In genomic region chr6:84197811-84198213, GRCm38 (mm10) we compare ENCODE assay signal across 22 mouse cellular contexts.
DNase-seq lines count a peak whose midpoint lies in the region; ATAC-seq and TF ChIP-seq lines count a peak whose summit lies in the region.
"Had no signal": no experiment of that assay in that cellular context is flagged by ENCODE, and none has a peak within 500 bp of the region (broad histone marks: within the 10 kb centered on the region; RNA-seq: fewer than 3 reads in every experiment).

No protein-coding gene starts in this region.

- 31% methylated on average over 5 of the region's 5 CpGs for WGBS in hindbrain, embryonic 10.5 days
- 32% methylated on average over 5 of the region's 5 CpGs for WGBS in hindbrain, embryonic 11.5 days
- WGBS in limb, embryonic 10.5 days = 17% methylated on average over 5 of the region's 5 CpGs
- 45% methylated on average over 5 of the region's 5 CpGs for WGBS in intestine, postnatal 0 days

- H3K4me3 ChIP-seq in hindbrain, embryonic 10.5 days = no peak overlapping the region
- H3K4me3 ChIP-seq in hindbrain, embryonic 11.5 days (ENCODE audit: low read depth, low read length) = no peak overlapping the region
- H3K4me3 ChIP-seq in limb, embryonic 10.5 days = no peak overlapping the region
- no peak overlapping the region for H3K4me3 ChIP-seq in intestine, postnatal 0 days (ENCODE audit: low read depth, low read length)
- H3K4me3 ChIP-seq: heart, embryonic 13.5 days; liver, embryonic 12.5 days had no signal

- no peak for ATAC-seq in hindbrain, embryonic 11.5 days (ENCODE audit: low FRiP score)
- no peak for ATAC-seq in activated CD4-positive, CD25-positive, alpha-beta regulatory T cell, adult 4 months
- ATAC-seq in intestine, postnatal 0 days = no peak
- ATAC-seq: forebrain, embryonic 14.5 days; liver, embryonic 12.5 days had no signal

- DNase-seq in hindbrain, embryonic 10.5 days (ENCODE audit: low spot score) = no peak
- no peak for DNase-seq in hindbrain, embryonic 11.5 days (ENCODE audit: low spot score)
- DNase-seq in brain, embryonic 14.5 days (ENCODE audit: low read depth) = peak; percentile 39
- DNase-seq in limb, embryonic 10.5 days (ENCODE audit: low spot score) = peak; percentile 82
- peak; percentile 16 to 30 for DNase-seq in thymus, adult 18-20 months
- DNase-seq in layer of hippocampus, postnatal 14 days (ENCODE audit: low spot score in 2 of 2) = no peak
- DNase-seq: adrenal gland, postnatal 10 days; B cell, adult 2 months; cerebellum, adult 18-20 months; heart, postnatal 4 days; kidney, adult 8-10 months; kidney, postnatal 36 days; layer of hippocampus, adult 9-11 months; lung, embryonic 14.5 days; right cerebral cortex, postnatal 14 days had no signal

- no peaks in the 10 kb centered on the region for H3K27me3 ChIP-seq in hindbrain, embryonic 10.5 days (ENCODE audit: insufficient read depth, poor library complexity, severe bottlenecking)
- no peaks in the 10 kb centered on the region for H3K27me3 ChIP-seq in hindbrain, embryonic 11.5 days (ENCODE audit: control insufficient read depth, insufficient read depth, low read length)
- H3K27me3 ChIP-seq in limb, embryonic 10.5 days (ENCODE audit: low read depth, poor library complexity, severe bottlenecking) = no peaks in the 10 kb centered on the region
- no peaks in the 10 kb centered on the region for H3K27me3 ChIP-seq in intestine, postnatal 0 days (replicated peaks; ENCODE audit: control insufficient read depth, insufficient read depth, low read length)
- H3K27me3 ChIP-seq: heart, embryonic 13.5 days; liver, embryonic 12.5 days had no signal

- no peak for TF ChIP-seq CTCF in brain, embryonic 14.5 days (IDR thresholded peaks at IDR 0.05; ENCODE audit: borderline replicate concordance, extremely low read depth, insufficient read depth, insufficient read length)
- TF ChIP-seq CTCF in intestine, postnatal 0 days (IDR thresholded peaks at IDR 0.05; ENCODE audit: low read depth) = no peak

- H3K9me3 ChIP-seq in hindbrain, embryonic 10.5 days = peaks cover 3% of the 10 kb centered on the region; the same call in 1 of the 2 replicates
- H3K9me3 ChIP-seq in hindbrain, embryonic 11.5 days (ENCODE audit: control insufficient read depth, low read length) = no peaks in the 10 kb centered on the region
- H3K9me3 ChIP-seq in limb, embryonic 10.5 days (replicated peaks) = no peaks in the 10 kb centered on the region
- no peaks in the 10 kb centered on the region for H3K9me3 ChIP-seq in intestine, postnatal 0 days (ENCODE audit: control insufficient read depth)
- H3K9me3 ChIP-seq: liver, embryonic 12.5 days had no signal

- H3K4me1 ChIP-seq in hindbrain, embryonic 10.5 days (replicated peaks) = peaks cover 8% of the 10 kb centered on the region
- no peaks in the 10 kb centered on the region for H3K4me1 ChIP-seq in hindbrain, embryonic 11.5 days (replicated peaks; ENCODE audit: control insufficient read depth, insufficient read depth, low read length)
- H3K4me1 ChIP-seq in limb, embryonic 10.5 days = peaks cover 63% of the 10 kb centered on the region
- no peaks in the 10 kb centered on the region for H3K4me1 ChIP-seq in intestine, postnatal 0 days (replicated peaks; ENCODE audit: control insufficient read depth, insufficient read depth, low read length)
- H3K4me1 ChIP-seq: heart, embryonic 13.5 days; liver, embryonic 12.5 days had no signal

- H3K4me2 ChIP-seq in hindbrain, embryonic 11.5 days (replicated peaks; ENCODE audit: low read depth, low read length) = no peak overlapping the region
- no peak overlapping the region for H3K4me2 ChIP-seq in intestine, postnatal 0 days (replicated peaks; ENCODE audit: low read depth)
- H3K4me2 ChIP-seq: heart, embryonic 13.5 days; liver, embryonic 12.5 days; lung, embryonic 14.5 days had no signal

- no peaks in the 10 kb centered on the region for H3K36me3 ChIP-seq in hindbrain, embryonic 10.5 days
- no peaks in the 10 kb centered on the region for H3K36me3 ChIP-seq in hindbrain, embryonic 11.5 days (ENCODE audit: control insufficient read depth, insufficient read depth, low read length)
- peaks cover 23% of the 10 kb centered on the region for H3K36me3 ChIP-seq in limb, embryonic 10.5 days
- no peaks in the 10 kb centered on the region; the same call in 1 of the 2 replicates for H3K36me3 ChIP-seq in intestine, postnatal 0 days (ENCODE audit: control insufficient read depth, insufficient read depth)
- H3K36me3 ChIP-seq: liver, embryonic 12.5 days had no signal

- H3K9ac ChIP-seq in hindbrain, embryonic 11.5 days (ENCODE audit: low read depth, low read length) = no peak overlapping the region
- H3K9ac ChIP-seq in intestine, postnatal 0 days (ENCODE audit: low read depth, low read length) = no peak overlapping the region
- H3K9ac ChIP-seq: heart, embryonic 13.5 days; liver, embryonic 12.5 days; lung, embryonic 14.5 days had no signal

- 0 out of 2 replicates have a peak overlapping the region, but pooled peaks have one; percentile 23 for H3K27ac ChIP-seq in hindbrain, embryonic 10.5 days
- H3K27ac ChIP-seq in hindbrain, embryonic 11.5 days (ENCODE audit: low read depth, low read length) = no peak overlapping the region
- H3K27ac ChIP-seq in limb, embryonic 10.5 days = peak overlapping the region; percentile 74
- H3K27ac ChIP-seq in intestine, postnatal 0 days (ENCODE audit: low read depth, low read length) = no peak overlapping the region
- H3K27ac ChIP-seq: heart, embryonic 13.5 days; liver, embryonic 12.5 days; macrophage; stomach, postnatal 0 days had no signal

- TF ChIP-seq POLR2A in brain, embryonic 14.5 days (IDR thresholded peaks at IDR 0.05; ENCODE audit: borderline replicate concordance, extremely low read depth, insufficient read depth, insufficient read length, poor library complexity, severe bottlenecking) = no peak

Comparison
In these comparisons a context has a peak if more than half of its experiments do, and no peak if none do; other contexts are left out.
1. H3K27ac ChIP-seq: peak in hindbrain, embryonic 10.5 days (single experiment) and limb, embryonic 10.5 days (single experiment); none in hindbrain, embryonic 11.5 days (single experiment) and intestine, postnatal 0 days (single experiment).
2. DNase-seq: peak in brain, embryonic 14.5 days (single experiment), limb, embryonic 10.5 days (single experiment) and thymus, adult 18-20 months (2 of 2); none in hindbrain, embryonic 10.5 days (single experiment), hindbrain, embryonic 11.5 days (single experiment) and layer of hippocampus, postnatal 14 days (0 of 2).